Mouse (Mus musculus): Measurements from ENCODE around the gene St3gal2. TPM values are rescaled to one million over a fixed set of nuclear protein-coding genes. Genes with fewer than 3 reads are reported as not detected.

St3gal2 gene
- 3.6 and 4.1 TPM in 2 replicates for polyA plus RNA-seq (2012; ENCODE audit: insufficient read depth, insufficient read length, missing spikeins)

DNA sequence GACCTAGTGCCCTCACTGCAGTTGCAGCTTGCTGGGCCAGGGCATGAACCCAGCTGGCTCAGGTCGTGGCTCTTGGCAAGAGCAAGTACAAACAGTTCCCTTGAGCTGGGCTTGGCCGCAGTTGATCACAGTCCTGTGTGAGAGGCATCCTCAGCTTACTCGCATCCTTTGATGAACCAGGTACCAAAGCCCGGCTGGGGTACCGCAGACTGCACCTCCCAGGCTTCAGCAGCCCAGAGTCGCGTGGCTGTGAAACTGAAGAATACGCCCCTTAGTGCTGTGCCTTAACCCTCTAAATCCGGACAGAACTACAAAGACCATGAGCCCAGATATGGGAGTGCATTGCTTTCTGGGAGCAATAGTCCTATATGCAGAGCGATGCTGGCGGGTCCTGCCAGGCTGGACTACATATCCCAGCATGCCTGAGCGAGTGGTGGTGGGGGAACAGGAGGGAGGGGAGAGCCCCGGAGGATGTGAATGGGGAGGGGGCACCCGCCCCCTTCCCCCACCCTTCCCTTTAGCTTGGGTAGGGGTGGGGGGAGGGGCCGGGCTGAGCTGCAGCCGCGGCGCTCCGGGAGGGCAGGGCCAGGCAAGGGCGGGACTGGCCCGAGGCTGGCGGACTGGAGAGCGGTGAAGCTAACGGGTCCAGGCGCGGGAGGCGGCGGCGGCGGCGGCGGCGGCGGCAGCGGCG lies at the start of gene St3gal2:
St3gal2 (plus strand) TSS at position 582 of the 691 bp plus-strand sequence.
- peaks cover 12% of the 10 kb centered on the region; the same call in 1 of the 2 replicates for H3K4me1 ChIP-seq (ENCODE audit: control insufficient read depth, insufficient read depth, insufficient read length, low read length)
- peak within 1 kb of the TSS; percentile 46 for H3K27ac ChIP-seq (replicated peaks; ENCODE audit: low read depth, low read length)
- H3K4me3 ChIP-seq (ENCODE audit: insufficient read depth, low read depth, low read length) = peak within 1 kb of the TSS; percentile 75

DNA sequence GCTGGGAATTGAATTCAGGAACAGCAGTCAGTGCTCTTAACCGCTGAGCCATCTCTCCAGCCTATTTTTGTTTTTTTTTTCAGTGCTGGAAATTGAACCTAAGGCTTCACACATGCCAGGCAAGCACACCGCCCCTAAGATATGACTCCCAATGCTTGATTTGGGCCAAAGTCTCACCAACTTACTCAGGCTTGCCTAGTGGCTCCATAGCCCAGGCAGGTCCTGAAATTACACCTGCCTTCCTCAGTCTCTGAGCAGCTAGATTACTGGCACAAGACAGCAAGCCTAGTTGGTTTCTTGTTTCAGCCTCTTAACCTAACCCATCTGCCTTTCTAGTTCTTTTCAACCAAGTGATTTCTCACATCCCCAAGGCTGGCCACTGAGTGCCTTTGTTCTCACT lies 49.2 kb upstream of the St3gal2 start:
- Histone ChIP-seq H3K27ac (replicated peaks; ENCODE audit: low read depth, low read length) (no peak overlapping the region), H3K4me3 (ENCODE audit: insufficient read depth, low read depth, low read length) (no peak overlapping the region), H3K4me1 (ENCODE audit: control insufficient read depth, insufficient read depth, insufficient read length, low read length) (no peaks in the 10 kb centered on the region)

DNA sequence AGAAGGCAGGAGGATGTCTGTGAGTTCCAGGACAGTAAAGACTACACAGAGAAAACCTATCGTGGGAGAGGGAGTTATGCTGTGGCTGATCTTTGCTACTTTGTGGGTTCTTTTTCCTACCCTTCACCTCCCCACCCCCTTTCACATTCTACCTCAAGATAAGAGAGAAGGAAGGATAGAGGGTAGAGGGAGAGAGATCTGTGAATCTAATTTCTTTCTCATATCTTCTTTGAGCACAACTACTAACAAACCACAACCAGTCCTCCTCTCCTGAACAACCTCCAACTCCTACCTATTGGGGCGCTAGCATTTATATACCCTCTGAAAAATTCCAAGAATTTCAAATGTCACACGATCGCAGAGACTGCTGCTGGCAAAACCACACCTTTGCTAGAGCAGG lies 41.9 kb upstream of the St3gal2 start:
- Histone ChIP-seq H3K4me1 (ENCODE audit: control insufficient read depth, insufficient read depth, insufficient read length, low read length) (no peaks in the 10 kb centered on the region), H3K4me3 (ENCODE audit: insufficient read depth, low read depth, low read length) (no peak overlapping the region), H3K27ac (replicated peaks; ENCODE audit: low read depth, low read length) (no peak overlapping the region)

DNA sequence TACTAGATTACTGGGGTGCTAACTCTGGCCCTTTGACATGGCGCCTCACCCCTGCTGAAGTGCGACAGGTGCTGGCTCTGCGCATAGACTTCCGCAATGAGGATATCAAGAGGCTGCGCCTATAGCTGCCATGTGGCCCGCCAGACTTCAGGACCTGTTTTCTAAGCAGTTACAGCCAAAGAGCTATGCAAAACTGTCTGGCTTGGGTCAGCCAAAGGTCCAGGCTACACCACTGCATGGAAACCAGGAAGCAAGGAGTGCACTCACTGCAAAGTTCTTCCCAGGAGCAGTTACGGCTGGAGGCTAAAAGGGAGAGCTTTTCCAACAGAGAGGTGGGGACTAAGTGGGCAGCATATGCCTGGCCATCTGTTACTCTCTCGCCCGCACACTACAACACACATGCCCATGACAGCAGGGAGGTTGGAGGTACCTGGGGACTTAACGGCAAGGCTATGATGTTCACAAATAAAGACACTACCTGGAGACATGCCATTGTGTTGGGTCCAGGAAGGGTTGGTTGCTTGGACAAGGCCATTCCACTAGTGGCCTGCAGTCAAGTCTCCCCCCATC lies 37.9 kb upstream of the St3gal2 start:
- H3K4me3 ChIP-seq (ENCODE audit: insufficient read depth, low read depth, low read length) = no peak overlapping the region
- no peaks in the 10 kb centered on the region for H3K4me1 ChIP-seq (ENCODE audit: control insufficient read depth, insufficient read depth, insufficient read length, low read length)
- H3K27ac ChIP-seq (replicated peaks; ENCODE audit: low read depth, low read length) = no peak overlapping the region

DNA sequence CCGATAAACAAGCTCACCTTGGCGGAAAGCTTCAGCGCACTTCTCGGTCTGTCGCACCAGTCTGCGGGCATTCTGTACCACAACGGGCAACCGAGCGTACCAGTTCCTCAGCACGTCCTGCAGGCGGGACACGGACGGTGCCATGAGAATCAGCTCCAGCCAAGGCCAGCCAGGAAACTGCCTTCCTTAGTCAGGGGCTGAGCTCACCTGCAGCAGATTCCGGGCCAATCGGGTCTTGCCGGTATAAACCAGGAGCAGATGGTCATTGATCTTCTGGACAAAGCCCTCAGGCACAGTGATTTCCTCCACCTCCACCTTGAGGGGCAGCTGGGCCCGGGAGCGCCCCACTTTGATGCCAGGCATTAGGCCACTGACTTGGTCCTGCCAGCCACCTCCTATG lies 35.9 kb upstream of the St3gal2 start:
- H3K4me3 ChIP-seq (ENCODE audit: insufficient read depth, low read depth, low read length) = no peak overlapping the region
- H3K4me1 ChIP-seq (ENCODE audit: control insufficient read depth, insufficient read depth, insufficient read length, low read length) = no peaks in the 10 kb centered on the region
- no peak overlapping the region for H3K27ac ChIP-seq (replicated peaks; ENCODE audit: low read depth, low read length)

DNA sequence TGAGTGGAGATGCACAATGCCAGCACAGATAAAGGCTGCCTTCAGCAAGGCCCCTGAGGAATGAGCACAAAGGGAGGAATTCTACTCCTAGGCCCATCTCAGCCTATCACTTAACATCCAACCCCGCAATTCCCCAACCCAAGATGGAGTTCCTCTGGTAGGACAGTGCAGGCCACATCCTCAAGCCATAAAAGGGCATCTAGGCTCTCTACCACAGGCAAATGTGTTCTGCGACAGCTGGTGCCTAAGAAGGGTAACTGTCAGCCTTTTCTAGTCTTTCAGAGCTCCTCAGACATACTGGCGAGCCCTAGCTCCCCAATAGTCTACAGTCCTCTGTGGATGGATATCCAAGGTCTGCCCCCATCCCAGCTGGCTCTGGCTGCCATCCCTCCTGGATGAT lies 33.1 kb upstream of the St3gal2 start:
- Histone ChIP-seq H3K27ac (replicated peaks; ENCODE audit: low read depth, low read length) (no peak overlapping the region), H3K4me3 (ENCODE audit: insufficient read depth, low read depth, low read length) (no peak overlapping the region), H3K4me1 (ENCODE audit: control insufficient read depth, insufficient read depth, insufficient read length, low read length) (no peaks in the 10 kb centered on the region)

DNA sequence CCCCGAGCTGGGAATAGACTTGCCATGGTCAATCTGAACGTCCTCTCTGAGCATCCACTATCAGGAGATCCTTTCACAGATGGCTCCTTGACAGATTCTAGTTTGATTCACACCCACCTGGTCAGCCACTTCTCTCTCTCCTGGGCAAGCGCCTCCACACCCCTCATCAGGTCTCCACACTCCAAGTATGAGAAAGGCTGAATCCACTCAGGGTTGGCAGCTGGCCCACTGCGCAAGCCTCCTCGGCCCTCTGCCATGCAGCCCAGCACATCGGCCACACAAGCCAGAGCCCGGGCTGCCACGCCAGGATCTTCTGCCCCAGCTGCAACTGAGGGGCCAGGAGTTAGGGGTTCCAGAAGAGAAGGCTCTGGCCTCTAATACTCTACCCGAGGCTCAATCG lies 32.2 kb upstream of the St3gal2 start:
- Histone ChIP-seq H3K4me1 (ENCODE audit: control insufficient read depth, insufficient read depth, insufficient read length, low read length) (no peaks in the 10 kb centered on the region), H3K4me3 (ENCODE audit: insufficient read depth, low read depth, low read length) (no peak overlapping the region), H3K27ac (replicated peaks; ENCODE audit: low read depth, low read length) (no peak overlapping the region)

DNA sequence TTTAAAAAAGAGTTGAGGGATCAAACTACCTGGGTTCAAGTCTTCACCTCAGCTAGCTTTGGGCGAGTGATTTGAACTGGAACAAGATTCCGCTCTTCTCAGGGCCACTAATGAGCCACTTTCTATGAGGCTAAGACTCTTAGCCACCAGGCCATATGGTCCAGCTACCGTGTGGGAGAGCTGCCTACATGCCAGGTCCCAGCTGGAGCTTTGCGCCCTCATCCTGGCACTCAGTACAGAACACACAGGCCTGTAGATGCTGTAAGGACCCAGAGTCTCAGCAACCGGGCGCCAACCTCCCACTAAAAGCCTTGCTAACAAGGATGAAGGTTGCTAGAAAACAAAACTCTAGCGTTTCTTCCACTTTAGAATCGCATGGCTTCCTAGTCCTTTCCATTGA lies 31.3 kb upstream of the St3gal2 start:
- no peak overlapping the region for H3K27ac ChIP-seq (replicated peaks; ENCODE audit: low read depth, low read length)
- no peaks in the 10 kb centered on the region for H3K4me1 ChIP-seq (ENCODE audit: control insufficient read depth, insufficient read depth, insufficient read length, low read length)
- H3K4me3 ChIP-seq (ENCODE audit: insufficient read depth, low read depth, low read length) = no peak overlapping the region

DNA sequence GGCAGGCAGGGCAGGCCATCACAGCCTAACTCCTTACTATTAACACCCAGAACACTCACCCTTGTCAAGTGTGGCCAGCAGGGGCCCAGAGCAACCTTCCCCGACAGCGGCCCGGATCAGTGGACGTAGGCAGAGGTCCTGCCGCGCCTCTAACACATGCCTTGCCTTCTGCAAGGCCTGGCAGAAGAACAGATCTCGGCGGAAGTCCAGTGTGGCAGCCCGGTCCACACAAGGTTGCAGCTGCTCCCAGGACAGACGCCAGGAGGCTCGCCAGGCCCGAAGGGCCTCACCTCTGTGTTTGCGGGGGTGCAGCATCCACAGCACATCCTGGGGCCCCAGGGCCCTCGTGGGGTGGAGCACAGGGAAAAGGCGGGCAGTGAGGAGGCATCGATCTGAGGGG lies 30.9 kb upstream of the St3gal2 start:
- Histone ChIP-seq H3K4me1 (ENCODE audit: control insufficient read depth, insufficient read depth, insufficient read length, low read length) (no peaks in the 10 kb centered on the region), H3K27ac (replicated peaks; ENCODE audit: low read depth, low read length) (no peak overlapping the region), H3K4me3 (ENCODE audit: insufficient read depth, low read depth, low read length) (no peak overlapping the region)

DNA sequence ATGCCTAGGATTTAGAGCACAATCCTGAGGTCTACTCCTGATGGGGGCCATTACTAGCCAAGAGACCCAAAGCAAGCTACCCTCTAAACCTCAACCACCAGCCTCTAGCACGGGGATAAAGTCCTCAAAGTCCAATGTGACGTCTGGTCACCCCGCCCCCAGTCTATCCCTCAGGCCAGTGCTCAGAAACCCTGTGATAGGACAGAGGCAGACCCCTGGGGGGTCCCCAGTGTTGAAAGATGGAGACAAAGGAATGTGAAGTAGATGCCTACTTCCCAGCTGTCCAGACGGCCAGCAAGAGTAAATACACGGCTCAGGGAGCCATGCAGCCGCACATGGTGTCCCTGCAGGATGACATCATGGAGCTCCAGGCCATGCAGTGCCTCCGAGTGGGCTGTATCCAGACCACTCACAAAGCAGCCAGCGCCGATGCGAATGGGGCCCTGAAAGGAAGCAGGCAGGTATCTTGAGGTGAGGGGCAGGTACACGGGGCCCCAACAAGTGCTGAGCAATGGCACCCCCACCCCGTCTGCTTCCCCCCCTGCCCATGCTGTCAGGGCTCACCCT lies 29.7 kb upstream of the St3gal2 start:
- Histone ChIP-seq H3K4me1 (ENCODE audit: control insufficient read depth, insufficient read depth, insufficient read length, low read length) (no peaks in the 10 kb centered on the region), H3K4me3 (ENCODE audit: insufficient read depth, low read depth, low read length) (no peak overlapping the region), H3K27ac (replicated peaks; ENCODE audit: low read depth, low read length) (no peak overlapping the region)

DNA sequence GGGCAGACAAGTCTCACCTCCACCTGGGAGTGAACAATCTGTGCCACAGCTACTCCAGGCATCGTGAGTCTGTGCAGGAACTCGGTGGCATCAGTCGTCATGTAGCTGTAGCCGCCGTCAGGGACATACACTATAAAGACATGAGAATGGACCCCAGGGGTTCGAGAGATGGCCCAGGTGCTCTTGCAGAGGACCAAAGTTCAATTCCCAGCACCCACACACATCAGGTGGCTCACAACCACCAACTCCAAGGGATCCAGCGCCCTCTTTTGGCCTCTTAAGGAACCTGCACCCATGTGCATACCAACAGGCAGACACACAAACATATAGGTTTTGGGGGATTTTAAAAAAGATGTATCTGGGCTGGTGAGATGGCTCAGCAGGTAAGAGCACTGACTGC lies 27.7 kb upstream of the St3gal2 start:
- no peaks in the 10 kb centered on the region for H3K4me1 ChIP-seq (ENCODE audit: control insufficient read depth, insufficient read depth, insufficient read length, low read length)
- H3K27ac ChIP-seq (replicated peaks; ENCODE audit: low read depth, low read length) = no peak overlapping the region
- no peak overlapping the region for H3K4me3 ChIP-seq (ENCODE audit: insufficient read depth, low read depth, low read length)

DNA sequence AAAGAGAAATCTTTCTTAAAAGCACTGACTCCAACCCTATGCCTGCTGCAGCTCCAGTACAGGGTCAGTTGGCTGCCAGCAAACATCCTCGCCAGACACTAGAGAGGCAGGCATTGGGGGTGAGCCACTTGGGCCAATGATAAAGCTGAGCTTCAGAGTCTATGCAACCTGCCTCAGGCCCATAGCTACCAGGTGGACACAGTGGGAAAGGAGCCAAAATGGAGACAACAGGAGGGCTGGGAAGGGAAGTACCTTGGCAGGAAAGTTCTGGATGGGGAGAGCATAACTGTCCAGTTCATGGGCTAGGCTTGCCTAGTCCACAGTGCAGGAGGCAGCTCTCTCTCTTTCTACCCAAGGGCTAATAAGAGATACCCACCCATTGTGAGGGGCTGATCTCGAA lies 26.8 kb upstream of the St3gal2 start:
- no peak overlapping the region for H3K27ac ChIP-seq (replicated peaks; ENCODE audit: low read depth, low read length)
- no peak overlapping the region for H3K4me3 ChIP-seq (ENCODE audit: insufficient read depth, low read depth, low read length)
- no peaks in the 10 kb centered on the region for H3K4me1 ChIP-seq (ENCODE audit: control insufficient read depth, insufficient read depth, insufficient read length, low read length)

DNA sequence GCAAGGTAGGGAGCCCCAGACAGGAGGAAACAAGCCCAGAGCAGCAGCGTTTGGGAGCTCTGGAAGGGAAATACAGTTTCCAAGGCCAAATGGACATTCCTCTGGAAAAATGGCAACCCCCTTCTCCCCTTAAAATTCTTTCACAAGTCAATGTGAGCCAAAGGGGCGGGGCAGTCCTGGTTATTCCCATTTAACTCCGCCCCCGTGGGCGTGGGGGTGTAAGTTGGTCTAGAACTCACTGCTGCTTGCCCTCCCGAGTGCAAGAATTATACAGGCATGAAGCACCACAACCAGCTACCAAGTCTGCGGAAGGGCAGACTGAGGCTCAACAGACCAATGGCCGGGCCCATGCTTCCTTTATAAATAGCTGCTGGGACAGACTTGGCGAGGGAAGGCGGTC lies 24.9 kb upstream of the St3gal2 start:
- Histone ChIP-seq H3K4me1 (ENCODE audit: control insufficient read depth, insufficient read depth, insufficient read length, low read length) (no peaks in the 10 kb centered on the region), H3K4me3 (ENCODE audit: insufficient read depth, low read depth, low read length) (no peak overlapping the region), H3K27ac (replicated peaks; ENCODE audit: low read depth, low read length) (no peak overlapping the region)

DNA sequence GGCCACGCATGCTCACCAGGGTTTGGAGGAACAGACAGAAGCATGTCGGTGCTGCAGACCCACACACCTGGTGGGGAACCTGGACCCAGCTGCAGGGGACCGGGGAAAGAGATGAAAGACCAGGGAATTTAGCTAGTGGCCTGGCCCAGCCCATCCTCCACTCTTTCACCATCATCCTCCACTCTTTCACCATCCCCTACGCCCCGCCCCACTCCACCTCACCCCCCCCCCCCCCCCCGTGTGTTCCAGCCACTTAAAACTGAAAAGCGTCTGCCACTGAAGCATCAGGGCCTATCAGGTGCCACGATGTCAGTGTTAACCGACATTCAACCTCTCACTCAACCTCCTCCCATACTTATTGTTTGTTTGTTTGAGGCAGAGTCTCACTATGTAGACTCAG lies 24.5 kb upstream of the St3gal2 start:
- no peak overlapping the region for H3K27ac ChIP-seq (replicated peaks; ENCODE audit: low read depth, low read length)
- H3K4me3 ChIP-seq (ENCODE audit: insufficient read depth, low read depth, low read length) = no peak overlapping the region
- H3K4me1 ChIP-seq (ENCODE audit: control insufficient read depth, insufficient read depth, insufficient read length, low read length) = no peaks in the 10 kb centered on the region

DNA sequence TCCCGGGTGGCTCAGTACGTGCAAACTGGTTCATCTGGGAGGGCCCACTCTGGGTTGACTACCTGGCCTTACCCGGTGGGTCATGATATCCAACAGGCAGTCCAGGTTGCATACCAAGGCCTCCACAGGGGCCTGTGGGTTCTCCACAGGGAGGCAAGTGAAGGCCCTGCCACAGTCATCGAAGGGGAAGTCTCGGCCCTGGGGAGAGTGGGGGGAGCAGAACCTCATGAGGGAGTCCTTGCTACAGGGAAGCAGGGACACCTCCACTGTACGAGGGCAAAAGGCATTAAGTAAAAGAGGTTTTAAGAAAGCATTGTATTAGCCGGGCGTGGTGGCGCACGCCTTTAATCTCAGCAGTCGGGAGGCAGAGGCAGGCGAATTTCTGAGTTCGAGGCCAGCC lies 23.9 kb upstream of the St3gal2 start:
- Histone ChIP-seq H3K4me1 (ENCODE audit: control insufficient read depth, insufficient read depth, insufficient read length, low read length) (no peaks in the 10 kb centered on the region), H3K27ac (replicated peaks; ENCODE audit: low read depth, low read length) (no peak overlapping the region), H3K4me3 (ENCODE audit: insufficient read depth, low read depth, low read length) (no peak overlapping the region)

DNA sequence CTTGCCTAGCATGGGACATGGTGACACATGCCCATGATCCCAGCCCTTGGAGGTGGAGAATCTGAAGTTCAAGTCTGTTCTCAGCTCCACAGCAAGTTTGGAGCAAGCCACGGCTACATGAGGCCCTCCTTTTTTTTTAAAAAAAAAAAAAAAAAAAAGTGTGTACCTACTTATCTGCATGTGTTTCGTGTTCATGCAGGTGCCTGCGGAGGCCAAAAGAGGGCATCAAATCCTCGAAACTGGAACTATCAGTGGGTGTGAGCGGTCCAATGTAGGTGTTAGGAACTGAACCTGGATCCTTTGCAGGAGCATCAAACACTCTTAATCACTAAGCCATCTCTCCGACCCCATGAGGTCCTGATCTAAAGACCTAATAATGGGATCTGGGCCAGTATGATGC lies 22.2 kb upstream of the St3gal2 start:
- Histone ChIP-seq H3K27ac (replicated peaks; ENCODE audit: low read depth, low read length) (no peak overlapping the region), H3K4me3 (ENCODE audit: insufficient read depth, low read depth, low read length) (no peak overlapping the region), H3K4me1 (ENCODE audit: control insufficient read depth, insufficient read depth, insufficient read length, low read length) (no peaks in the 10 kb centered on the region)
